Mouse (Mus musculus) CD4-positive helper T cell, adult 2 months (primary cell): ENCODE measurements at regions not wholly inside any gene's neighbourhood (a gene's known extent, or its start where the extent isn't known, plus 50 kb on each side); places are given as distances from the start of the nearest gene placed in this dataset.

Experiments used
- DNase-seq: peaks from one replicate; pipeline ENCODE4 v3.0.0-alpha.2; 2012; ENCODE audit warnings: low read depth, missing footprints, low spot score

DNA sequence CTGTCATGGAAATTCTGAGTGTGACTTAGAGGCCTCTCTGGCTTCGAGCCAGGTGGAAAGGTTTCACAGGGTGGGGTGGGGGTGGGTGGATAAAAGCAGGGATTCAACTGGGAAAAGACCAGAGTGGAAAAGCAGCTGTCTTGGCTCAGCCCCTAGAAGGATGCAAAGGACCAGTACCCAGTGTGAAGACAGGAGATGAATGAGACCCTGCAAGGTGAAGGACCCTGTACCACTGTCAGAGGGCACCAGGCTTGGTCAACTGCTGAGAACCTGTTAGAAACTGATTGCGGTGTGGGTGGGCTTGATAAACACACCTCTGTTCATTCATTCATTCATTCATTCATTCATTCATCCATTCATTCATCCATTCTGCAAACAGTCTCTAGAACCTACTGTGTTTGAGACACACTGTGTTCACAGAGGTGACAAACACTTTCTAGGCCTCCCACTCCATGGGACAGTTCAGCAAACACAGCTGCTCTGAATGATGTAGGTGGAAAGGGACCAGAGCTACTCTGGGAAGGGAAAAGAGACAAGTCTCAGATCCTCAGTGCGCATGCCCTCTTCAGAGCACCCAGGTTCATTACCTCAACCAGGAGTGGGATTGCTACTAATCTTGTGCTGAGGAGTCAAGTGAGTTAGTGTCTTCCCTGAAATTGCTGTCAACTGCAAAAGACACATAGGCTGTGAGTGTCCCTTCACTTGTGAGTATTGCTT is 100.4 kb upstream of the Sesn3 start:
- no peak for DNase-seq

DNA sequence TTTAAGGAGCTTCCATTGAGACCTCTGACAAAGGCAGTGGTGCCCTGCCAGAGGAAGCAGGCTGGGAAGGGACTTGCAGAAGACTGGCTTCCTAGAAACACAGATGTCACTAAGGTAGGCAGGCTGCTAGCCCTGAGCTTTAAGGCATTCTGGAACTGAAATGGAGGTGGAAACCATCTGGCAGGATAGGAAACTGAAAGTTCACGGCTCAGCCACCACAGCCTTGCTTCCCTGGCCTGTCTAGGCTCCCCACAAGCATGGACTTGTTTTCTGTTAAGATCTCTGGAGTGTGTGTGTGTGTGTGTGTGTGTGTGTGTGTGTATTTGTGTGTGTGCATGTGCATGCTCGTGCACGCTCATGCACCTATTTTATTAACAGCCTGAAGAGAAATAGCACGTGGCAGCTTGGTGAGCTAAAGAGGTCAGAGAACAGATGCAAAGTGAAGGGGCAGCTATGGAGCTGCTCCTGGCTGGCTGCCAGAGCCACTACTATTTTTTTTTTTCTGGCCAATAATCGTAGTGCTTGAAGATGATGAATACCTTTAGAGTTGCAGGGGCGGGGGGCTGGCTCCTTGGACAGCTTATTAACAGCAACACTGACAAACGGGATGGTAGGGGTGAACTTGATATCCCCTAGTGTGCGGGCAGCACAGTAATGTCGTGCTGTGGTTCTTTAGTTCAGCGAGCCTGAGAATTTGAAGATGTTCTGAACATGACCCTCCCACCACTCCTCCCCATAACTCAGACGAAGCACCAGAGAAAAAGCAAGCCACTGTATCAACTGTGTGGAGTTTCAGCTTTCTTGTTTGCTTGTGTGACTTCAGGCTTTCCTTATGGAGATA is 99.6 kb upstream of the Sesn3 start:
- peak; percentile 33 for DNase-seq

DNA sequence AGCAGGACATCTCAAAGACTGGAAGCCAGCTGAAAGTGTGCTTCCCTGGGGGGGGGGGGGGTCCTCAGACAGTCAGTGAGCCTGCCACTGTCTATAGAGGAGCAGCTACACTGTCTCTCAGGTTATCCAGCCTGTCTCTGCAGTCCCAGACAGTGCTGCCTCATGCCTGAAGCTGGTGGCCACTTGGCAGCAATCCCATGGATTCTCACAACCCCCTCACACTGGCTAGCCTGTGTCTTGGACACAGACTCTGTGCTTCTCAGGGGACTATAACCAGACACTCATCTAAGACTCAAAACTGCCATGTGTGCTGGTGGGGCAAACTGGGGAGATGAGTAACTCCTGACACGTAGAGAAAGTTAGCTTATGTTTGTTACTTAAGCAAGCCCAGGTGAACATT is 95.1 kb upstream of the Sesn3 start:
- DNase-seq = no peak

DNA sequence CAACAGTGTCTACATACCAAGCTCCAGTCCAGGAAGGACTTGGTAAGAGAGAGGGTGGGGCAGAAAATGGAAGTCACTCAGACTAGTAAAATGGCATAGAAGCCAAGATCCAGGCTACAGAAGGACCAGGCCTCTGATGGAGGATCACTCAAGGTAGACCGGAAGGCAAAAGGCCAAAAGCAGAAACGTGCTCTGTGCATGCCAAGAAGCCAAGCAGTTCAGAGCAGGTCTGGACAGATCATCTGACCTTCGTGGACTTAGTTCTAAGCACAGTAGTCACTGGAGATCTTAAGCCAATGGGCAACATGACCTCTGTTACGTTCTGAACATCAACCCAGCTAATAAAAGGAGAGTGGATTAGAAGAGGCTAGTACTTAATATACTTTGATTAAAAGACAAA is 90.6 kb upstream of the Sesn3 start:
- DNase-seq = no peak

DNA sequence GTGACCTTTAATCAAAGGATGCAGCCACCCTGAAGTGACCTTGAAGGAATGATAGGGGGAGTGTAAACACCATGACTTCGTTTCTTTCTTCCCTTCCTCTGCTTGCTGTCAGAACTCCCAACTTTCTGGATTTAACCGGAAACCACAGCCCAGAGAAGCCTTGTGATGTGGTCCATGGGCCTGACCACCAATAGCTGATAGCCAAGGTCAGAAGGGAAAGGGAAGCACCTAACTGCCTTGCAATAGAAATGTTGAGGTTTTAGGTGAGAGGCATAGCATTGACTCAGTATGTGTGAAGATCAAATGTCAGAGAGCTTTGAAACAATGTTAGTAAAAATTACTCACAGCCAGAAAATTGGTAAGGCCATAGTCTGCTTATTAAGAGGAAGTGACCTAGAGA is 89.2 kb upstream of the Sesn3 start:
- no peak for DNase-seq

DNA sequence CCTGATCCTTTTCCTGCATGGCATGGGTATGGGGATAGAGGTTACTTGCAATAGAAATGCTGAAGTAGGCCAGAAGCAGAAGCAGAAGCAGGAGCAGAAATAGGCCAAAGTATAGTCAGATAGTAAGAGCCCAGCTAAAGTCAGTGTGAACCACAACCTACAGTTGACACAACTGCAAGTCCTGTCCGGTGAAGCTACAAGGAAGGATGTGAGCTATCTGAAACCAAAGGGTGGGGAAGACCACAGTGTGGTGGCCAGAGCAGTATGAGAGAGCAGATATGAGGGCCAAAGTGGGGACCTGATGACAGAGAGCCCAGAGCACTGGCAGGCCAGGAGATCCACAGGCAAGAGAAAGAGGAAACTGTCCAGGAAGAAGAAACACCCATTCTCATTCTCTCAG is 87.1 kb upstream of the Sesn3 start:
- DNase-seq = no peak

DNA sequence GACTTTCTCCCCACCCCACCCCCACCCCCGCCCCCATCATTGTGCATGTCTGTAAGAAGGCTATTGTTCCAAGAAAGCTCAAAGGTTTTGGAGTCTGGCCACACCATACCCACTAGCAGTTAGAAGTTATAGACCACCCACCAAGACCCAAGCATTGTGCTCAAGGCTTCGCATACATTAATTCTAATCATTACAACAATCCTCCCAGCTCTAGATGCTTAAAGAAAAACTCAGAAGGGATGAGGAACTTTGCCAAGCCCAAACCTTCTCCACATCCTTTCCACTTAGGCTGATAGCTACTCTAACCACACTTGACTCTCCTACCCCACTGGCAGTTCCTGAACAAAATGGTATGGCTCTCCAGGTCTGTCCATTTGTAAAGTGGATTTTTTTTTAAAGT is 86.4 kb upstream of the Sesn3 start:
- DNase-seq = no peak

DNA sequence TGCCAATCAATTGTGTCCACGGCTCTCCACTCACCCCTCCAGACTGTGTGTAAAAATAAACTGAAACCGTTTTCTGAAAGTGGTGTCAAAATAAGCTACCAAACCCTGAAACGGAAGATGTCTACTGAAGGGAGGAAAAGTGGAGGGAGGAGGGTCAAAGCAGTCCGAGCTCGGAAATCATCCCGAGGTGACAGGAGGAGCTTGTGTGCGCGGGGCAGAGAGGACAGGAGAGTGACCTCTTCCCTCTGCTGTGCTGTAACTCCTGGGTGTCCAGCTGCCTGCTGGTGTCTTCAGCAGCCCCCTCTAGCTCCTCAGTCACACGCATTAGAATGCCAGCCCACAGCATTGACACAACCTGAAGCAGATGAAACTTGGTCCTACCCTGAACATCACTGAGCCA is 84.2 kb upstream of the Sesn3 start:
- no peak for DNase-seq

DNA sequence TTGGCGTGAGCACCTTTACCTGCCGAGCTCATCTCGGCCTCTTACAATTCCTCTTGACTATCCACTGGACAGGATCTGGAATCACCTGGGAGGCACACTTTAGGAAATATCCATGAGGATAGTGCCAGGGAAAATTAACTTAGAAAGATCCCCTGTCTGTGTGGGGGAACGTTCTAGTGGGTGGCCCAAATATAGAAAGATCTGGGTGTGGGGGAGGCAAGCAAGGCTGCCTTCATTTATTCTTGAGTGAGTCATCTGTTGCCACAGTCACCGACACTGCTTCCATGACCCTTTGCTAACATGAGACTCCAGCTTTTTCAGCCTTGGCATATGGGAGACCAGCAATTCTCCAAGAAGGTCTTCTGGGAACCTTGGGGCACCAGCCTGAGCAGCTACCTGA is 80.1 kb upstream of the Sesn3 start:
- DNase-seq = no peak

DNA sequence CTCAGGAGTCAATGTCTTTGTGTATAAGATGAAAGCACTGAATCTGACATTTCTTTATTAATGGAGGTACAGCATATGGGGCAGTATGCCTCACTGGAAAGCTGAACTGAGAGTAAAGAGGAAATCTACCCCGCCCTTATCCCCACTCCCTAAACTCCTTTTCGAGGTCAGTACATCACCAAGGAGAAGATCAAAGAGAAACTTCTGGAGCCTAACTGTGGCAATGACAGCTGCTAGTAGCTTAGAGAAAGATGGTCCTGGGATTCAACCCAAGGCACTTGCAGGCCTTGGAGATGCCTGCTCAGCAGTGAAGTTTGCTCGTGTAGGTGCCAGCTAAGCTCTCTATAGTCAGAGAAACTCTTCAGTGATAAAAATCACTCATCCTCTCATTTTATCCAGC is 75.8 kb upstream of the Sesn3 start:
- no peak for DNase-seq

DNA sequence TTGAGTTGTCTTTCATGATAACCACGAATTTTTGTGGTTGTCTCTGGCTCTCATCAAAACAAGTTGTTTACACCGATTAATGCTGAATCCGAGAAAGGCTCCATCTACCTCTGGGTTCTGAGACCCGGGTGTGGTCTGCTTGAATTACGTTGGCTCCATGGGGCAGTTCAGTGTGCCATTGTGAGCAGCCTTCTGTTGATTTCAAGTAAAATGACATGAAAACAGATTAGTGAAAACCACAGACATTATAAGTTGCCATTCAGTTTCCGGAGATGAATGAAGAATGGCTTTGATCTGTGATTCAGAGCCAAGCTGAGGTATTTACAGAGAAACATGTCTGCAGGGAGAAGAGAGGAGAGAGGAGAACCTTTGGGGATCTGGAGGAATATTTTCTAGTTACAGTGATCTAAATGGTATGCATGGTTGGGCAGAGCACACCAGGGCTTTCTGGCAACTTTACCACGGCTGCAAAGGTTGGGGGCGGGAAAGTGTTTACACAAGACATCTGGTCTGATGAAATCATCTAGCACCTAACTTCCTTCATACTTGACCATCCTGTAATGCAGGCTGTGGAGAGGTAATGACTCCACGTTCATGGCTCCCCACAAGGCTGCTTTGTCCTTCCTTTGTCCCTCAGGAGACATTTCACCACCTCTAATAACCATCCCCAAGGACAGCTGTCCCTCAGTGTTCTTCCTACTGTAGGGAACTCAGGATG is 74.7 kb upstream of the Sesn3 start:
- DNase-seq = peak; percentile 76

DNA sequence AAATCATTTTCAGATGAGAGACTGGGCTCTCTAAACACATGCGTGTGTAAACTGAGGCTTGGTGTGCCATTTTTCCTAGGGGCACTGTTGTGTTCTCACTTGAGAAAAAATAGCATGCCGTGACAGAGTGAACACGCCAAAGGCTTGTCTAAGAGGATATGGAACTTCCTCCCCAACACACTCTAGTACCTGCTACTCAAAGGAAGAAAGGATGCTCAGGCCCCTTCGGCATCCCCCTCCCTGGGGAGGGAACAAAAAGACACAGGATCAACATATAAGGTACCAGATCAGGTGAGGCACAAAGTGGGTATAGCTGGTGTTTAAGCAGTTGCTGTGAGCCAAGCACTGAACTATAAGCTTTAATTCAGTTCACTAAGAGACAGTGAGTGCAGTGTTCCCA is 74.0 kb upstream of the Sesn3 start:
- DNase-seq = peak; percentile 43

DNA sequence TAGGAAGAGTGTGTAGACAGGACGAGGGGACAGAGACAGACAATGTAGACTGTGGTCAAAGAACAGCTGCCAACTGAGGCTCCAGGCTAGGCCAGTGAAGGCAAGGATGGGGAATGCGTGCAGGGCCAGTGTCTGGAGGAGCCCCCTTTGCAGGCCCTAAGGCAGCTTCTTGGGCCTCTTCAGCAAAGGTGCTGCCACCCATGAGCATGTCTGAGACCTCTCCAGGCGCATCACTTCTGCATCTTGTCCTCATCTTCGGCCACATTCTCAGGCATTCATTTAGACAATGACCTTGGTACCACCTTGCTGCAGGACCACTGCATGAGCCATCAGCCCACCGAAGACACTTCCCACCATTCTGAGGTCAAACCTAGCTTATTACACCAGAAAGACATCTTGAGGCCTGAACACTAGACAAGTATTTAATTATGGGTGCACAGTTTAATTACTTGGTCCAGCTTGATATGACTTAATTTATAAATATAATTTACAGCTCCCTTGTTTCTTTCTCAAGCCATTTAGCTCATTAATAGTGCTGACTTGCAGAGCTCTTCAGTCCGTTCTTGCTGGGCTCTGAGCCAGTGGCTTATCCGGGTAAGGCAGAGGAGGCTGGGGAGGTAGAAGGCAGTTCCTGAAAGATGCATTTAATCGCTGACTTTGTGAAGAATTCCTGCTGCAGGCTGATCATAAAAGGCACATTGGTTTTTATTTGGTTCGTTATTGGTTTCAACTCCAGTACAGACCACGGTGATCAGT is 72.1 kb upstream of the Sesn3 start:
- no peak for DNase-seq

DNA sequence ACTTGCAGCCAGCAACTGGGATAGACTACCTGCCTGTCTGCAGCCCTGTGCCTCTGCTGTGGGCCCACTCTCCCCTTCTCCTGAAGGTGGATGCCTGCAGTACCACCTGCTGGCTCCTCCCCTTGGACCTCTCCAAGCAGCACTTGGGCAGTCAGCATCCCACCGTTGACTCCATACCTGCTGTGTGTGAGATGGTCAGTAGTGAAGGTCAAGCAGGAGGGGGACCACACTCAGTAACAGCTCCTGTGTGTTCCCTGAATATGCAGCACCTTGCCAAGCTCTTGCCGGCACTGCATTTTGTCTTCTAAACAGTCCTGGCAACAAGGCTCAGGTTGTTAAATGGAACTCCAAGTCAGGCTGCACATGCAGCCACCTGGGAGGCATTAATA is 71.6 kb upstream of the Sesn3 start:
- DNase-seq = no peak

DNA sequence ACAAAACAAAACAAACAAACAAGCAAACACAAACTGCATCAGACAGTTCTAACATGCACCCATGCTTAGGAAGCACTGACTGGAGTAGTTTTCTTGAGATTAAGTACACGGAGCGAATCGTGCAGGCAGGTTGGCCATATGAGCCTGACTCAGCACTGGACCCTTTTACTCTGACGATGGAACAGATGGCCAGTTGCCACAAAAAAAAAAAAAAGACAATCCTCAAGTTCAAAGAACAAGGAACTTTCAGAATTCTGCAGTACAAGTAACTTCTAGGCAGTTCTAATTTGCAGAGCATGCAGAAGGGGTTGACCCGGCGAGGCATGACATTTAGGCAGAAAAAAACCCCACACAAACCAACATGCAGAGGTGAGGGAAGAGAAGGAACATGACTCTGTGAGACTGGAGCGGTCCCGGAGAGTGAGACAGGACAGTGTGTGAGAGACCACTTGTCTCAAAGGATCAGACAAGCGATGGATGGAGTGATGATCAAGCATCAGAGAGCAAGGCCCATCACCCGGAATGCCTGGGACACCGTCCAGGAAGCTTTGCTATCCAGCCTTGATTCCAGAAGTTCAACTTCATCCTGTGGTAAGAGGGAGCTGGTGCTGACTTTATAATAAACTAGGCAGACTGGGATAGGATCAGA is 71.0 kb upstream of the Sesn3 start:
- DNase-seq = no peak

DNA sequence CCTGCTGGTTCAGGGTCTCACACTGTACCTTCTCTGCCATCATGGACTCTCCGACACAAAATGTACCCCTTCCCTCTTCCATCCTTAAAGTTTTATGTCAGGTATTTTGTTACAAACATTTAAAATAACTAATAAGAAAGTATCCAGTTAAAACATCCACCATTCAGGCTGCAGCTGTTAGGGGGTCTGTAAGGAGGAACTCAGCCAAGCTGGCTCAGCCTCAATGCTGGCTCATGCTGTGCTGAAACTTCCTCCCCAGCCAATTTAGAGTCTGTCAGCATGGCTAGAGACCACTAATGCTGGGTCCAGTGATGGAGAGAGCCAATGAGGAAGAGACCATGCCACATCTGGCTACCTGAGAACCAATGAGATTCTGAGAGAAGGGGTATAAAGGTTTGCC is 70.0 kb upstream of the Sesn3 start:
- DNase-seq = no peak

DNA sequence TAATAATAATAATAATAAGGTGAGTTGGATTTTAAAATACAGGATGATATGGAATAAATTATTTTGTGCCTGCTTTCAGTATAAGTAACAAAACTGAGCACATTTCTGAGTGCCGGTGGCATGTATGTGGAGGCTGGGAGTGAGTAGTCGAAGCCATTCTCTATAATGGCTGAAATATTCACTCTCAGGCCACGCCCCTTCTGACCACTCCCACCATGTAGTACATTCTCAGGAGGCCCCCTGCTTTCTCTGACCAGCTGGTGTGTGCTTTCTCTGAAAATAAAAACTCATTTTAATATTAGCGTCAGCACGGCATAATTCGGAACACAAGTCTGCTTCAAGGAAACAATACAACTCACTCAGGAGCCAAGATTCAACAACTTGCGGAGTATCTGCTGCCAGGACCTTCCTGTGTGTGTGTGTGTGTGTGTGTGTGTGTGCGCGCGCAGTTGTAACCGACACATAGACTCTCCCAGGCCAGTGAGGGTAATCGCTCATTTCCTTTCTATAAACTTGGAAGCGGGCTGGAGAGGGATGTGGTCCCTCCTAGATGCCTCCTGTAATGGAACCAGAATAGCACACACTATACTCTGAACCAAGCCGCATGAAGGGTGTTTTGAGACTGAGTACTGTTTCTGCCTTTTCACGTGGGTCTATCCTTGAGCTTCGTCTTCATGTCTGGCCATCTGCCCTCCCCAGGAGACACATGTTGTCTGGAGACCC is 67.9 kb upstream of the Sesn3 start:
- no peak for DNase-seq

DNA sequence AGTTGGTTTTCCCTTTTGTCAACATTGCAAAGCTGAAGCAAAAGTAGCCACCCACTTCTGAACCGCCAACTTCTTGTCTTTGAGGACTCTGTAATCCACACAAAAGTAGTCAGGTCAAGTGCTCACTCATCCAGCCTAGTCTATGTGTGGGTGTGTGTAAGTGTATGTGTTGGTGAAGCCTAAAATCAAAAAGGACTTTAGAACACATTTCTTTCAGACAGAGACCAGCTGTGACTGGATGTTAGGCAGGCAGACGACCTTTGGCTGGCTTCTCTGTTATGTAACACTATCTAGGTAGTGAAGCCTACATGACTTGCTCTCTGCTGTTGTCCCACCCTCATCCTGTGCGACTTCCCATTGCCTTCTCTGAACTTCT is 67.3 kb upstream of the Sesn3 start:
- peak; percentile 7 for DNase-seq

DNA sequence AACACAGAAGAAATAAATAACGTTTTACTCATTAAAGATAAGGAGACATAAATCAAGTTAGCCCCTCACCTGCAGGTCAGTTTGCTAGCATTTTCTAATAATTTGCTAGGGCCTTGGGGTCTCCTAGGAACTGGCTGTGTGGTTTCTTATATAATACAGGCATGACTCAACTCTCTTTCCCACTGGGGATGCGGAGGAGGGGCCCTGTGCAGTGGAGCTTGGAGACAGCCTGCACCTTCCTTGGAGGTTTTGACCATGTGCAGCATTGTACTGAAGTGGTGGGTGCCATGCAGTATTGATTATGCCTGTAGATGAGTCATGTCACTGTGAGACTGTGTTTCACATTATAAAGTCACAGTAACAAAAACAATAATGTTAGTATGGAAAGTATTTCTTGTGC is 61.6 kb upstream of the Sesn3 start:
- no peak for DNase-seq

DNA sequence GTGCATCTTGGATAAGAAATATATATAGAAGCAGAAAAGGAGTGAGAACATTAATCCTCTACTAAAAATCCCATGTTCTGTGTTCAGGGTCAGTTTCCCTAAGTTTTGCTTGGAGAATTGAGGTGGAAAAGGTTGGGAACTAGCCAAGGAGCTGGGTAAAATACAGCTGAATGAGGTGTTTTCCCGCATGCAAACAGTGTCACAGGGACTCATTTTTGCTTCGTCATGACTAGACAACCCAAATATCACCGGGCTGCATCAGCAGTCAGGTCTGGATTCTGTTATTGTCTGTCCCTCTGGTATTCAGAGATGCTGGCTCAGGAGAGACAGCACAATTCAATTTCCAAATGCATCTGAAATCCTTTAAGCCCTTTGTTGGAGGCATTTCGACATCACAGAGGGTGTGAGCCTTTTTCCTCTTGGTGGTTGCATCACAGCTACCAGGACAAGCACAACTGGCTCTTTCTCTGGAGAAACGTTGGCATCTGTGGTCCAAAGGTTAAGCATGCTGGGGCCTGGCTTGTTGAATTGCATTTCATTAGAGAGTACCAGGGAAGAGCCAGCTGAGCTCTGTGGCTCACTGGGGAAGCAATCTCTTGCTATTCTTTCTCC is 59.6 kb upstream of the Sesn3 start:
- no peak for DNase-seq
